Mouse (Mus musculus) small intestine, adult 2 months (tissue): ENCODE measurements around the gene Echdc2.

Experiments used
- CTCF ChIP-seq: fragments of 200-500 bp; IDR thresholded peaks from 2 replicates; pipeline ENCODE4 v1.5.1; 2012; ENCODE audit warnings: low read depth, mild to moderate bottlenecking, control low read depth, inconsistent platforms, low read length, moderate library complexity, mixed read lengths; ENCODE audit not compliant: insufficient replicate concordance, insufficient read length; ENCODE audit errors: extremely low read depth
- POLR2A ChIP-seq: fragments of 200-500 bp; IDR thresholded peaks from 2 replicates; pipeline ENCODE4 v1.6.1; 2012; ENCODE audit warnings: low read depth, mild to moderate bottlenecking, control low read depth, inconsistent platforms, low read length, moderate library complexity

DNA sequence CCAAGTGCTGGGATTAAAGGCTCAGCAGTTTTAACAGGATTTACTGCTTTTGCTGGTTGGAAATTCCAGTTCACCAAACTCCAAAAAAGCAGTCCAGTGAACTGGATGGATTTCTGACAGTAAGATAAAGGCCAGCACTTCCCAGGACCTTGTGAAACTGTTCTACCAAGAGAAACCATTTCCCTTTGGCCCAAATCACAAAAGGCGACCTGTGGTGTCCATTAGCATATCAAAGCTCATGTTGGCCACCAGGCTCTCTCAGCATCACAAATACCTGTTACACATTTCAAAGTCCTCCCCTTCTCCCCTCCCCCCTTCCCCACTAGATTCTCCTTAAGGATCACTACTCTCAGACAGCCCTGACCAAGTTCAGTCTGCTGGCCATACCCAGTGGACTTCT is 17.0 kb downstream of the Echdc2 start:
- TF ChIP-seq CTCF (no peak), POLR2A (no peak)
